Mouse (Mus musculus): ENCODE data around the gene Dlgap4. TPM values are rescaled to one million over a fixed set of nuclear protein-coding genes. Genes with fewer than 3 reads are reported as not detected.

Dlgap4 gene
- polyA plus RNA-seq, 1 experiment from 2014 or later = 160 TPM

DNA sequence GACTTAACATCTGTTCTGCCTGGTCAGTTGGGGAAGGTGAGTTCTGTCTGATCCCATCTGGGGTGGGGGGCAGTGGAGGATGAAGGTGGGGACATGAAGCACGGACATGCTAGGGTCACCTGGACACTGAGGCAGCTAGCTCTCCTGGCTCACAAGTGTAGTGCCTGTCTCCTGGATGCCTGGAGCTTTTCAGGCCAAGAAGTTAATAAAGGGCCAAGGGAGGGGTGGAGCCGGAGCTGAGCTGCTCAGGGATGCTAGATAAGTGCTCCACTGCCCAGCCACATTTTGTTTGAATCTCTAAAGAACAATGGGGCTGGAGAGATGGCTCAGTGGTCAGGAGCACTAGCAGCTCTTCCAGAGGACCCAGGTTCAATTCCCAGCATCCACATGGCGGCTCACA lies 29.9 kb downstream of the Dlgap4 start:
- H3K27me3 ChIP-seq (ENCODE audit: control insufficient read depth, insufficient read depth, low read length) = no peaks in the 10 kb centered on the region
- H3K9ac ChIP-seq (ENCODE audit: low read length) = no peak overlapping the region
- no peaks in the 10 kb centered on the region for H3K9me3 ChIP-seq (ENCODE audit: control insufficient read depth, low read length)
- H3K4me3 ChIP-seq (ENCODE audit: low read depth, low read length) = no peak overlapping the region
- 40% methylated on average over 3 of the region's 3 CpGs for WGBS
- no peak for DNase-seq (ENCODE audit: low spot score)
- H3K27ac ChIP-seq (ENCODE audit: low read depth, low read length) = no peak overlapping the region
- H3K4me2 ChIP-seq (ENCODE audit: low read depth) = no peak overlapping the region
- no peaks in the 10 kb centered on the region for H3K36me3 ChIP-seq (ENCODE audit: control insufficient read depth, insufficient read depth, low read length)
- ATAC-seq (ENCODE audit: insufficient read depth, low FRiP score, low TSS enrichment) = no peak
- H3K4me1 ChIP-seq (ENCODE audit: control insufficient read depth, insufficient read depth, low read length) = no peaks in the 10 kb centered on the region

- 24% methylated on average over 6 of the region's 6 CpGs for WGBS
- no peaks in the 10 kb centered on the region for H3K27me3 ChIP-seq (ENCODE audit: control insufficient read depth, insufficient read depth, low read length)
- no peaks in the 10 kb centered on the region for H3K36me3 ChIP-seq (ENCODE audit: control insufficient read depth, insufficient read depth, low read length)
- no peak overlapping the region for H3K27ac ChIP-seq (ENCODE audit: low read depth, low read length)
- H3K4me1 ChIP-seq (ENCODE audit: control insufficient read depth, insufficient read depth, low read length) = no peaks in the 10 kb centered on the region
- DNase-seq (ENCODE audit: low spot score) = no peak
- no peak overlapping the region for H3K4me2 ChIP-seq (ENCODE audit: low read depth)
- ATAC-seq (ENCODE audit: insufficient read depth, low FRiP score, low TSS enrichment) = no peak
- H3K4me3 ChIP-seq (ENCODE audit: low read depth, low read length) = no peak overlapping the region
- H3K9ac ChIP-seq (ENCODE audit: low read length) = no peak overlapping the region
- no peaks in the 10 kb centered on the region for H3K9me3 ChIP-seq (ENCODE audit: control insufficient read depth, low read length)
These were observed 31.6 kb downstream of the Dlgap4 start for GRCm38 (mm10) chr2:156645145-156645544.

DNA sequence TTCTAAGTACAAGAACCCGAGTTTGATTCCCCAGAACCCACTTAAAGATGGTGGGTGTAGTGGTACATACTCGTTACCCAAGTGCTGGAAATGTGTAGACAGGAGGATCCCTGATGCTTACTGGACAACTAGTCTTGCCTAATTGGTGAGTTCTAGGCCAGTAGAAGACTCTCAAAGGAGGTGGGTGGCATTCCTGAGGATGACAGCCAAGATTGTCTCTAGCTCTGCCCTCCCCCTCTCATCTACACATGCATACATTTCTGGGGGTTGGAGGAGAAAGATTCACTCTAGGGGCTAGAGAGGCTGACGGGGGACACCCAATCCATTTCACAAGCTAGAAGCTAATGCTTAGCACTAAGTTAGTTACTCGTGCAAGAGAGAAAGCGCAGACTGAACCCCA lies 33.4 kb downstream of the Dlgap4 start:
- no peaks in the 10 kb centered on the region for H3K9me3 ChIP-seq (ENCODE audit: control insufficient read depth, low read length)
- H3K27me3 ChIP-seq (ENCODE audit: control insufficient read depth, insufficient read depth, low read length) = no peaks in the 10 kb centered on the region
- no peak overlapping the region for H3K4me2 ChIP-seq (ENCODE audit: low read depth)
- no peaks in the 10 kb centered on the region for H3K4me1 ChIP-seq (ENCODE audit: control insufficient read depth, insufficient read depth, low read length)
- ATAC-seq (ENCODE audit: insufficient read depth, low FRiP score, low TSS enrichment) (no peak), DNase-seq (ENCODE audit: low spot score) (no peak)
- H3K4me3 ChIP-seq (ENCODE audit: low read depth, low read length) = no peak overlapping the region
- H3K27ac ChIP-seq (ENCODE audit: low read depth, low read length) = no peak overlapping the region
- 80% methylated on average over 5 of the region's 5 CpGs for WGBS
- no peaks in the 10 kb centered on the region for H3K36me3 ChIP-seq (ENCODE audit: control insufficient read depth, insufficient read depth, low read length)
- H3K9ac ChIP-seq (ENCODE audit: low read length) = no peak overlapping the region

DNA sequence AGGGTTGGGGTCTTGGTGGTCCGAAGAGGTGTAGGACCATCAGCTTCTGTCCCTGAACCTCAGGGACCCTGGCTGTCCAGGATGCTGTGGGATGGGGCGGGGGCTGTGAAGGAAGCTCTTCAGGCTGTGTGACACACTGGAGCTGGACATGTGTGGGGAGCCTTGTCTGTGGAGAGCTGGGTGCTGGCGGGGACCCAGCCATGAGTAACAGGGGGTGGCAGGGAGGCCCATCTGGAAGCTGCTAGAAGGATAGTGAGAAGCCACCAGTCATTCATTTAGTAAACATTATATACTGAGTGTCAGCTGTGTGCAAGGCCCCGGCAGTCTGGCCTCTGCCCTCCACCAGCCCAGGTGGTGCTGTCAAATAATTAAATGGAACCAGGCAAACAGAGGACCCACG lies 34.5 kb downstream of the Dlgap4 start:
- no peak overlapping the region for H3K9ac ChIP-seq (ENCODE audit: low read length)
- no peaks in the 10 kb centered on the region for H3K4me1 ChIP-seq (ENCODE audit: control insufficient read depth, insufficient read depth, low read length)
- no peak overlapping the region for H3K4me3 ChIP-seq (ENCODE audit: low read depth, low read length)
- H3K27ac ChIP-seq (ENCODE audit: low read depth, low read length) = no peak overlapping the region
- H3K9me3 ChIP-seq (ENCODE audit: control insufficient read depth, low read length) = no peaks in the 10 kb centered on the region
- no peaks in the 10 kb centered on the region for H3K27me3 ChIP-seq (ENCODE audit: control insufficient read depth, insufficient read depth, low read length)
- no peaks in the 10 kb centered on the region for H3K36me3 ChIP-seq (ENCODE audit: control insufficient read depth, insufficient read depth, low read length)
- DNase-seq (ENCODE audit: low spot score) (no peak), ATAC-seq (ENCODE audit: insufficient read depth, low FRiP score, low TSS enrichment) (no peak)
- WGBS = 71% methylated on average over 5 of the region's 5 CpGs
- H3K4me2 ChIP-seq (ENCODE audit: low read depth) = no peak overlapping the region

DNA sequence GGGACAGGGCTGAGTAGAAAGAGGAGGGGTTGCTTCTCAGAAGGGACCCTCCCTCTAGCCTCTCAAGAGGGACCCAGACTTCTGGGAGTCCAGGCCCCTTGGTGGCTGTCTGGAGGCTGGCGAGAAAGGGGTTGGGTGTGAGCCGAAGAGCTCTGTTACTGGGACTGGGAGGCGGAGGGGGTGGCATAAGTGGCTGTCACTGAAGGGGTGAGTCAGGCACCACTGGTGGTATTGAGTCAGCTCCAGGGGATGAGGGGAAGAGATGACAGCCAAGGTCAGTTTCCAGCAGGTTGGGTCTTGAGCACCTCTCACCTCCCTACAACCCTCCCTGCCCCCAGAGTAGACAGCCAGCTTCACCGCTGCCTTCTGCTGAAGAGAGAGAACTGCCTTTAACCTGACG lies 35.9 kb downstream of the Dlgap4 start:
- 83% methylated on average over 5 of the region's 5 CpGs for WGBS
- ATAC-seq (ENCODE audit: insufficient read depth, low FRiP score, low TSS enrichment) = no peak

GRCm38 (mm10) chr2:156651019-156651418 lies 37.5 kb downstream of the Dlgap4 start:
- WGBS = 60% methylated on average over 6 of the region's 6 CpGs
- ATAC-seq (ENCODE audit: insufficient read depth, low FRiP score, low TSS enrichment) (no peak), DNase-seq (ENCODE audit: low spot score) (peak; percentile 48)

More for the DNA sequence above, 35.9 kb downstream of the Dlgap4 start:
- Histone ChIP-seq H3K4me3 (ENCODE audit: low read depth, low read length) (no peak overlapping the region), H3K9ac (ENCODE audit: low read length) (no peak overlapping the region), H3K27me3 (ENCODE audit: control insufficient read depth, insufficient read depth, low read length) (no peaks in the 10 kb centered on the region), H3K36me3 (ENCODE audit: control insufficient read depth, insufficient read depth, low read length) (no peaks in the 10 kb centered on the region), H3K27ac (ENCODE audit: low read depth, low read length) (no peak overlapping the region), H3K4me2 (ENCODE audit: low read depth) (no peak overlapping the region), H3K4me1 (ENCODE audit: control insufficient read depth, insufficient read depth, low read length) (no peaks in the 10 kb centered on the region), H3K9me3 (ENCODE audit: control insufficient read depth, low read length) (no peaks in the 10 kb centered on the region)
- DNase-seq (ENCODE audit: low spot score) = no peak

DNA sequence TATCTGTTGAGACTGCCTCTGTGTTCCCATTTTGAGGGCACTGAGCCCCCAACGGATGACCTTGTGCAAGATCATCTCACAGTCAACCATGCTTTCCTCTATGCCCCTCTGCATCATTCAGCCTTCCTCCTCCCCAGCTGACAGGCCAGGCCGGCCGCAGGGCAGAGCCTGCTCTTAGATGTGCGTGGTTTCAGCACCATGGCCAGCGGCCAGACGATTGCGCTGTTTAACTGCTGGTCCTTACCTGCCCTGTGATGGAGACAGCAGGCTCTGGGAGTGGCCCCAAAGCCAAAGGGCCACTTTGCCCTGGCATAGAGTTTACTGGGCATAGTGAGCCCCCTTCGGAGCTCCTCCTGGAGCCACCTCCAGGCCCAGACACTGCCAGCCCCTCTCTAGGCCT lies 39.3 kb downstream of the Dlgap4 start:
- no peak overlapping the region for H3K27ac ChIP-seq (ENCODE audit: low read depth, low read length)
- H3K4me1 ChIP-seq (ENCODE audit: control insufficient read depth, insufficient read depth, low read length) = no peaks in the 10 kb centered on the region
- no peaks in the 10 kb centered on the region for H3K9me3 ChIP-seq (ENCODE audit: control insufficient read depth, low read length)
- H3K4me3 ChIP-seq (ENCODE audit: low read depth, low read length) = no peak overlapping the region
- H3K4me2 ChIP-seq (ENCODE audit: low read depth) = no peak overlapping the region
- DNase-seq (ENCODE audit: low spot score) (peak; percentile 71), ATAC-seq (ENCODE audit: insufficient read depth, low FRiP score, low TSS enrichment) (no peak)
- 16% methylated on average over 8 of the region's 8 CpGs for WGBS
- H3K27me3 ChIP-seq (ENCODE audit: control insufficient read depth, insufficient read depth, low read length) = no peaks in the 10 kb centered on the region
- no peak overlapping the region for H3K9ac ChIP-seq (ENCODE audit: low read length)
- no peaks in the 10 kb centered on the region for H3K36me3 ChIP-seq (ENCODE audit: control insufficient read depth, insufficient read depth, low read length)

More at GRCm38 (mm10) chr2:156651019-156651418, 37.5 kb downstream of the Dlgap4 start:
- Histone ChIP-seq H3K9ac (ENCODE audit: low read length) (no peak overlapping the region), H3K4me3 (ENCODE audit: low read depth, low read length) (no peak overlapping the region), H3K4me1 (ENCODE audit: control insufficient read depth, insufficient read depth, low read length) (no peaks in the 10 kb centered on the region), H3K36me3 (ENCODE audit: control insufficient read depth, insufficient read depth, low read length) (no peaks in the 10 kb centered on the region), H3K27ac (ENCODE audit: low read depth, low read length) (0 out of 2 replicates have a peak overlapping the region, but pooled peaks have one; percentile 10), H3K27me3 (ENCODE audit: control insufficient read depth, insufficient read depth, low read length) (no peaks in the 10 kb centered on the region), H3K9me3 (ENCODE audit: control insufficient read depth, low read length) (no peaks in the 10 kb centered on the region), H3K4me2 (ENCODE audit: low read depth) (no peak overlapping the region)

DNA sequence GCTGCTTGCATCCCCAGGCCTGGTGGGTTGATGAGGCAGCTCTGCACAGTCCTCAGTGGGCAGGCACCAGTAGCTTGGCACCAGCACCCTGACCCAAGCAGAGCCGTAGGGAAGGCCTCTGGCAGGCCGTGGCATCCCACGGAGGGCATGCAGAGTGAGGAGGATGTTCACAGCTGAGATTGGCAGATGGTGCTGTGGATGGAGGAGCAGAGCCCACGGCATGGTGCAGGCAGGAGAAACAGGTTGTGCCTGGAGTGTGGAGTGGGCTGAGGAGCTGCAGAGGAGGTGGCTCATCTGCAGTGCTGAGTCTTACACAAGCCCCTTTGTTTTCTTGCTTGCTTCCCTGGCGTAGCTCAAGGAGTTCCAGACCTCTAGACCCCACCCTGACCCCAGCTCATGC lies 40.6 kb downstream of the Dlgap4 start:
- H3K36me3 ChIP-seq (ENCODE audit: control insufficient read depth, insufficient read depth, low read length) = no peaks in the 10 kb centered on the region

DNA sequence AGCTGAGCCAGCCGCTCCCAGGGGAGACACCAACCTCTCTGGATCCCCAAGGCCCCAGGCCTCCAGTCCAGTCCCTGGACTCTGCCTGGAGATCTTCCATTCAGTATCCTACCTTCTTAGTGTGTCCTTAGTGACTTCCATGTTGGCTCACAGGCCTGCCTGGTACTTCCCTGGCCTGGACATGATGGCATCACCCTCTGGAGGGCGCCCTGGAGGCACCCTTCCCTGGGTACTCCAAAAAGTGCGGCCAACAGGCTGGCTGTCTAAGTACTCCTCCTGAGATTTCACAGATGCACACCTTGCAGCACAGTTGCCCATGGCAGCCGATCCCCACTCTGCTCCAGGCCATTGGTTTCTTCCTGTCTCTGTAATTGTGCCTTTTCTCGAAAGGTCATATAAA lies 42.1 kb downstream of the Dlgap4 start:
- no peak for ATAC-seq (ENCODE audit: insufficient read depth, low FRiP score, low TSS enrichment)
- H3K4me1 ChIP-seq (ENCODE audit: control insufficient read depth, insufficient read depth, low read length) = no peaks in the 10 kb centered on the region

More for the DNA sequence above, 40.6 kb downstream of the Dlgap4 start:
- Histone ChIP-seq H3K27me3 (ENCODE audit: control insufficient read depth, insufficient read depth, low read length) (no peaks in the 10 kb centered on the region), H3K4me1 (ENCODE audit: control insufficient read depth, insufficient read depth, low read length) (no peaks in the 10 kb centered on the region), H3K27ac (ENCODE audit: low read depth, low read length) (no peak overlapping the region), H3K9ac (ENCODE audit: low read length) (no peak overlapping the region), H3K9me3 (ENCODE audit: control insufficient read depth, low read length) (no peaks in the 10 kb centered on the region), H3K4me3 (ENCODE audit: low read depth, low read length) (no peak overlapping the region), H3K4me2 (ENCODE audit: low read depth) (no peak overlapping the region)
- WGBS = 84% methylated on average over 5 of the region's 5 CpGs
- no peak for ATAC-seq (ENCODE audit: insufficient read depth, low FRiP score, low TSS enrichment)
- DNase-seq (ENCODE audit: low spot score) = no peak

More for the DNA sequence above, 42.1 kb downstream of the Dlgap4 start:
- no peak overlapping the region for H3K4me3 ChIP-seq (ENCODE audit: low read depth, low read length)
- H3K27ac ChIP-seq (ENCODE audit: low read depth, low read length) = no peak overlapping the region
- no peaks in the 10 kb centered on the region for H3K27me3 ChIP-seq (ENCODE audit: control insufficient read depth, insufficient read depth, low read length)
- H3K9me3 ChIP-seq (ENCODE audit: control insufficient read depth, low read length) = no peaks in the 10 kb centered on the region
- H3K9ac ChIP-seq (ENCODE audit: low read length) = no peak overlapping the region
- H3K36me3 ChIP-seq (ENCODE audit: control insufficient read depth, insufficient read depth, low read length) = no peaks in the 10 kb centered on the region
- DNase-seq (ENCODE audit: low spot score) = no peak
- 72% methylated on average over 5 of the region's 5 CpGs for WGBS
- H3K4me2 ChIP-seq (ENCODE audit: low read depth) = no peak overlapping the region

Measured in neural tube, embryonic 11.5 days (tissue).